Mouse (Mus musculus): ENCODE data around the gene Cfi. TPM values are rescaled to one million over a fixed set of nuclear protein-coding genes. Genes with fewer than 3 reads are reported as not detected.

Gene Cfi
- polyA plus RNA-seq, 1 experiment from 2014 or later: 0.53 TPM

- no peaks in the 10 kb centered on the region for H3K27me3 ChIP-seq
- no peaks in the 10 kb centered on the region for H3K9me3 ChIP-seq
- WGBS: 98% methylated on average over 5 of the region's 5 CpGs
- peaks cover 12% of the 10 kb centered on the region for H3K4me1 ChIP-seq (replicated peaks)
- no peak overlapping the region for H3K4me2 ChIP-seq
- no peak overlapping the region for H3K9ac ChIP-seq
- no peak overlapping the region for H3K27ac ChIP-seq (replicated peaks)
- no peak overlapping the region for H3K4me3 ChIP-seq
- H3K36me3 ChIP-seq: peaks cover 42% of the 10 kb centered on the region
- no peak for ATAC-seq (ENCODE audit: low read depth)
These were observed 8.0 kb upstream of the Cfi start for GRCm38 (mm10) chr3:129827691-129828090.

GRCm38 (mm10) chr3:129830626-129831025, 5.1 kb upstream of the Cfi start:
- H3K27ac ChIP-seq (replicated peaks): peak overlapping the region; percentile 90
- H3K9me3 ChIP-seq: no peaks in the 10 kb centered on the region
- H3K36me3 ChIP-seq: peaks cover 19% of the 10 kb centered on the region
- H3K27me3 ChIP-seq: no peaks in the 10 kb centered on the region
- ATAC-seq (ENCODE audit: low read depth): no peak
- H3K9ac ChIP-seq: peak overlapping the region; percentile 84
- H3K4me1 ChIP-seq (replicated peaks): peaks cover 12% of the 10 kb centered on the region
- H3K4me3 ChIP-seq: peak overlapping the region; percentile 95
- peak overlapping the region; percentile 82 for H3K4me2 ChIP-seq
- WGBS: 0% methylated on average over 44 of the region's 45 CpGs

- Histone ChIP-seq H3K27ac (replicated peaks) (peak within 1 kb of the TSS; percentile 90), H3K36me3 (peaks cover 14% of the 10 kb centered on the region), H3K4me2 (peak within 1 kb of the TSS; percentile 82), H3K9me3 (no peaks in the 10 kb centered on the region), H3K9ac (peak within 1 kb of the TSS; percentile 84), H3K27me3 (no peaks in the 10 kb centered on the region), H3K4me1 (replicated peaks) (peaks cover 12% of the 10 kb centered on the region), H3K4me3 (peak within 1 kb of the TSS; percentile 95)
- peak; percentile 95 for ATAC-seq (ENCODE audit: low read depth)
- under 1% methylated on average over 60 of the region's 60 CpGs for WGBS
These were observed 4.6 kb upstream of the Cfi start, which contains the start of gene Gar1 for GRCm38 (mm10) chr3:129831035-129831568. TSS of gene Gar1 (minus strand) at chr3:129831396.

GRCm38 (mm10) chr3:129836051-129836697, 490 bp downstream of the Cfi start:
- Histone ChIP-seq H3K9me3 (no peaks in the 10 kb centered on the region), H3K27me3 (no peaks in the 10 kb centered on the region), H3K4me2 (no peak overlapping the region), H3K4me1 (replicated peaks) (no peaks in the 10 kb centered on the region), H3K36me3 (no peaks in the 10 kb centered on the region), H3K27ac (replicated peaks) (no peak overlapping the region), H3K9ac (no peak overlapping the region), H3K4me3 (no peak overlapping the region)
- 28% methylated on average over 11 of the region's 11 CpGs for WGBS
- ATAC-seq (ENCODE audit: low read depth): no peak

- Histone ChIP-seq H3K9me3 (no peaks in the 10 kb centered on the region), H3K4me3 (no peak overlapping the region), H3K4me1 (replicated peaks) (no peaks in the 10 kb centered on the region), H3K27ac (replicated peaks) (no peak overlapping the region), H3K27me3 (no peaks in the 10 kb centered on the region), H3K4me2 (no peak overlapping the region), H3K36me3 (no peaks in the 10 kb centered on the region), H3K9ac (no peak overlapping the region)
- WGBS: 93% methylated on average over 6 of the region's 6 CpGs
- no peak for ATAC-seq (ENCODE audit: low read depth)
These were observed 1.3 kb downstream of the Cfi start for GRCm38 (mm10) chr3:129836965-129837364.

GRCm38 (mm10) chr3:129838017-129838416, 2.3 kb downstream of the Cfi start:
- Histone ChIP-seq H3K36me3 (no peaks in the 10 kb centered on the region), H3K27me3 (no peaks in the 10 kb centered on the region), H3K4me3 (no peak overlapping the region), H3K4me2 (no peak overlapping the region), H3K27ac (replicated peaks) (no peak overlapping the region), H3K9me3 (no peaks in the 10 kb centered on the region), H3K9ac (no peak overlapping the region), H3K4me1 (replicated peaks) (no peaks in the 10 kb centered on the region)
- 55% methylated on average over 7 of the region's 7 CpGs for WGBS
- no peak for ATAC-seq (ENCODE audit: low read depth)

- no peak overlapping the region for H3K9ac ChIP-seq
- H3K9me3 ChIP-seq: no peaks in the 10 kb centered on the region
- H3K36me3 ChIP-seq: no peaks in the 10 kb centered on the region
- H3K27me3 ChIP-seq: no peaks in the 10 kb centered on the region
- H3K27ac ChIP-seq (replicated peaks): no peak overlapping the region
- H3K4me3 ChIP-seq: no peak overlapping the region
- no peaks in the 10 kb centered on the region for H3K4me1 ChIP-seq (replicated peaks)
- no peak for ATAC-seq (ENCODE audit: low read depth)
- H3K4me2 ChIP-seq: no peak overlapping the region
- WGBS: 85% methylated on average over 2 of the region's 2 CpGs
These were observed 10.2 kb downstream of the Cfi start for GRCm38 (mm10) chr3:129845868-129846267.

GRCm38 (mm10) chr3:129846846-129847245, 11.2 kb downstream of the Cfi start:
- 86% methylated on average over 7 of the region's 7 CpGs for WGBS
- no peaks in the 10 kb centered on the region for H3K27me3 ChIP-seq
- H3K4me1 ChIP-seq (replicated peaks): no peaks in the 10 kb centered on the region
- no peak overlapping the region for H3K4me2 ChIP-seq
- no peak overlapping the region for H3K9ac ChIP-seq
- H3K4me3 ChIP-seq: no peak overlapping the region
- ATAC-seq (ENCODE audit: low read depth): no peak
- H3K9me3 ChIP-seq: no peaks in the 10 kb centered on the region
- no peak overlapping the region for H3K27ac ChIP-seq (replicated peaks)
- no peaks in the 10 kb centered on the region for H3K36me3 ChIP-seq

GRCm38 (mm10) chr3:129862592-129862991, 26.9 kb downstream of the Cfi start:
- Histone ChIP-seq H3K4me2 (no peak overlapping the region), H3K27ac (replicated peaks) (no peak overlapping the region), H3K9me3 (no peaks in the 10 kb centered on the region), H3K9ac (no peak overlapping the region), H3K4me3 (no peak overlapping the region), H3K36me3 (no peaks in the 10 kb centered on the region), H3K27me3 (no peaks in the 10 kb centered on the region), H3K4me1 (replicated peaks) (no peaks in the 10 kb centered on the region)
- ATAC-seq (ENCODE audit: low read depth): no peak
- 75% methylated on average over 2 of the region's 2 CpGs for WGBS

DNA sequence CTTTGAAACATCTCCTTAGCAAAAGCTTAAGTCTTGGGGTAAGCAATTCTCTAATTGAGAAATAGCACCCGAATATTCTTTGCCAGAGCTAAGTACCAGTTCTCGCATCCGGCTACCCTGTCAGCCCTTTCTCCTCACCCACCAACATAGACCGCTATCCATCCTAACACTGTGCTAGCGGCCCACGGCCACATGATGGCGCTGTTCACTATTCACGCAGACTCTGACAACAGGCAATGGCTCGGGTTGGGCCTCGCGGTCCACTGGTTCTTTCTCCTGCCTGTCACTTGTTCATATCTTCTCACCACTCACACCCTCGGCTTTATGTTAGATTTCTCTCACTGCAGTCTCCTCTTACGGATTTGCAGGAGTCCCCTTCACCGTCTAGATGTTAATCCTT, 28.0 kb downstream of the Cfi start:
- H3K4me2 ChIP-seq: no peak overlapping the region
- no peak overlapping the region for H3K27ac ChIP-seq (replicated peaks)
- WGBS: 54% methylated on average over 14 of the region's 14 CpGs
- no peaks in the 10 kb centered on the region for H3K4me1 ChIP-seq (replicated peaks)
- no peaks in the 10 kb centered on the region for H3K9me3 ChIP-seq
- H3K36me3 ChIP-seq: no peaks in the 10 kb centered on the region
- no peak overlapping the region for H3K4me3 ChIP-seq
- no peak for ATAC-seq (ENCODE audit: low read depth)
- no peak overlapping the region for H3K9ac ChIP-seq
- H3K27me3 ChIP-seq: no peaks in the 10 kb centered on the region

DNA sequence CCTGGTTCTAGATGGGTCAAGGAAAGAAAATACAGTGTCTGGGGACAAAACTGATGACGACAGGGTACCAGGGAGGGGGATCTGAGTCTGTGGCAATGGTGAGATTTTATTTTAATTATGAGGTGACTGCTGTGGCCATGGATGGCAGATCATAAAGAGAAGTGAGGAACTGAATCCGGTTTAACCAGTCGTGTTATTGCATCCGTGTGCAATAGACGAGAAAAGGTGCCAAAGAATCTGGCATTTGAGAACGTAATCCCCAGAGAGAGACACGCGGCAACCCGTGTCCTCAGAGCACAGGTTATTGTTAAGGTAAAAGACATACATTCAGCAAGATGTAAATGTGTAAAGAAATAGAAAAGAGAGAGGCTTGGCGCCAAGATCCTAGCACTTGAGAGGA, 41.6 kb downstream of the Cfi start:
- Histone ChIP-seq H3K27me3 (no peaks in the 10 kb centered on the region; the same call in 1 of the 2 replicates), H3K36me3 (no peaks in the 10 kb centered on the region), H3K9me3 (no peaks in the 10 kb centered on the region), H3K27ac (replicated peaks) (no peak overlapping the region), H3K4me2 (no peak overlapping the region), H3K4me1 (replicated peaks) (peaks cover 12% of the 10 kb centered on the region), H3K4me3 (no peak overlapping the region), H3K9ac (no peak overlapping the region)
- 94% methylated on average over 10 of the region's 10 CpGs for WGBS
- ATAC-seq (ENCODE audit: low read depth): no peak

- Histone ChIP-seq H3K9ac (peak within 1 kb of the TSS; percentile 85), H3K36me3 (no peaks in the 10 kb centered on the region), H3K4me2 (peak within 1 kb of the TSS; percentile 88), H3K27me3 (no peaks in the 10 kb centered on the region; the same call in 1 of the 2 replicates), H3K4me1 (replicated peaks) (peaks cover 12% of the 10 kb centered on the region), H3K9me3 (no peaks in the 10 kb centered on the region), H3K4me3 (peak within 1 kb of the TSS; percentile 62), H3K27ac (replicated peaks) (peak within 1 kb of the TSS; percentile 88)
- WGBS: under 1% methylated on average over 66 of the region's 66 CpGs
- ATAC-seq (ENCODE audit: low read depth): peak; percentile 95
These were observed 42.8 kb downstream of the Cfi start, which contains the start of gene Pla2g12a for GRCm38 (mm10) chr3:129878405-129879021. TSS of gene Pla2g12a (plus strand) at chr3:129878606.
